Mouse (Mus musculus): ENCODE results near the gene Smtnl2. TPM values are rescaled to one million over a fixed set of nuclear protein-coding genes. Genes with fewer than 3 reads are reported as not detected.

Smtnl2 gene
- polyA plus RNA-seq, 1 experiment from 2014 or later, result 11.3 TPM

DNA sequence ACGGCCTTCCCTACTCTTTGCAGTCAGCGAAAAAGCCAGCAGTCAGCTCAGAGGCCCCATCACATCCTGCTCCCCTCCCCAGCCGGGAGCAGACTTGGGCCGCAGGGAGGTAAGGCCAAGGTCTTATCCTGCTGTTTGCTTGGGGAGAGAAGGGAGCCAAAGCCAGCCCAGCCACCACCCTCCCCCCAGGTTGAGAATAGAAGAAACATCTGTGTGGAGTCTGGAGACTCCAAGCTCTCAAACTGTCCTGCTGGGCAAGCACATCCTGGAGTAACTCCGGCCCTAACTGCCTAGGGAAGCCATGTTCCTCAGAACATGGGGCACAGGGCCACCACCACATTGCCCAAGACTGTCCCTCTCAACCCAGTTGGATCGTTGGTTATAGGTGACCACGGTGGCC, 14.9 kb downstream of the Smtnl2 start:
- ATAC-seq, result no peak
- no peak overlapping the region for H3K27ac ChIP-seq

DNA sequence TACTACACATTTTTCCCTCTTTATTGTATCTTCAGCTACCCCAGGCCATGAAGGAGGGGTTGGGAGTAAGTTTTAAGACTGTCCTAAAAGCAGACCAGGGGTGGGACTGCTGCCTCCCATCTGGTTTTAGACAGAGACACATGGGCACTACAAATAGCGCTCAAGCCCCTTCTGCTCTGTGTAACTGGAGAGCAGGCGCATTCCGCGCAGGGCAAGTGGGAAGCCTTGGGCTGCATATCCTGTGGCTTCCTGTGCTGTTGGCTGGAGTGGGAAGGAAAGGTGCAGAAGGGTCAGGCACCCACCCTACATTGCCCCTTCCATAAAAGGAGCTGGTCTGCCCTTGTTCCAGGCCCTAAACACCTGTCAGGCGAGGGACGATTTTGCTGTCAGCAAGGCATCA, 15.9 kb downstream of the Smtnl2 start:
- Histone ChIP-seq H3K27ac (no peak overlapping the region), H3K27me3 (replicated peaks) (no peaks in the 10 kb centered on the region), H3K4me3 (no peak overlapping the region), H3K4me2 (no peak overlapping the region), H3K4me1 (no peaks in the 10 kb centered on the region), H3K9me3 (replicated peaks) (no peaks in the 10 kb centered on the region), H3K9ac (no peak overlapping the region), H3K36me3 (peaks cover 13% of the 10 kb centered on the region)
- WGBS (ENCODE audit: insufficient replicate concordance), result 76% methylated on average over 6 of the region's 6 CpGs
- ATAC-seq, result no peak

More for the DNA sequence above, 14.9 kb downstream of the Smtnl2 start:
- Histone ChIP-seq H3K9me3 (replicated peaks) (no peaks in the 10 kb centered on the region), H3K4me2 (no peak overlapping the region), H3K9ac (no peak overlapping the region), H3K36me3 (peaks cover 16% of the 10 kb centered on the region), H3K4me1 (no peaks in the 10 kb centered on the region), H3K4me3 (no peak overlapping the region), H3K27me3 (replicated peaks) (no peaks in the 10 kb centered on the region)
- WGBS (ENCODE audit: insufficient replicate concordance), result 54% methylated on average over 7 of the region's 7 CpGs

DNA sequence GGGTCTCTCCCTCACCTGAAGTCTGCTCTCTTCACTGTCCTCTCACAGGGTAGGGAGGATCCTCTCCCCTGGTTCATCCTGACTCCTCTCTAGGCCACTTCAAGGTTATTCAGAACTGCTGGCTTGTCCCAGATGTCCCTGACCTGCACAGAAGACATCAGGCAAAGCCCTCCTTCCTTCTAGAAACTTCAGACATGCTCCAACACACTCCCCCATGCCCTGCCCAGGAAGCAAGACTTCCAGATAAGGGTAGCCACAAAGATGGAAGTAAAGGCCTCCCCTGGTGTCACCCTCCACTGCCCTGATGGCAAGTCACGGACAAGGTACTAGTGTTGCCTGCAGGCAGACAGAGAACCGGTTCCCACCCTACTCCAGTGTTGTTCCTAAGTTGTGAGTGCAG, 16.8 kb downstream of the Smtnl2 start:
- Histone ChIP-seq H3K9me3 (replicated peaks) (no peaks in the 10 kb centered on the region), H3K4me3 (no peak overlapping the region), H3K36me3 (peaks cover 4% of the 10 kb centered on the region), H3K27ac (no peak overlapping the region), H3K4me1 (no peaks in the 10 kb centered on the region), H3K9ac (no peak overlapping the region), H3K27me3 (replicated peaks) (no peaks in the 10 kb centered on the region), H3K4me2 (no peak overlapping the region)
- 26% methylated on average over 2 of the region's 2 CpGs for WGBS (ENCODE audit: insufficient replicate concordance)
- no peak for ATAC-seq

DNA sequence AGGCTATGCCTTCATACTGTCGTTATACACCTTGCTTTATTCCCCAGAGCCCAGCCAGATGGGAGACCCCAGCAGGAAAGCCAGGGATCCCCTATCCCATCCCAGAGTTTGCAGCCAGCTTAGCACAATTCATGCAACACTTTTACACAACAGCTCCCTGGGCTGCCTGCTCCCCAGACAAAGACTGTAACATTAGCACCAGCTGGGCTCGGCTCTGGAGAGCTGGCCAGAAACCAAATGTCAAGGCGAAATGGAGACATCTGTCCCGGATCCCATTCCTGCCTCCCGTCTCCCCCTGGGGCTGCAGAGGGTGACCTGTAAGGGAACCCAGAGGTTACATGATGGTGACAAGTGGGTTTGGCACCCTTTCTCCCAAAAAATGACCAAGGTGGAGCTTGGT, 17.8 kb downstream of the Smtnl2 start:
- Histone ChIP-seq H3K9ac (no peak overlapping the region), H3K27me3 (replicated peaks) (no peaks in the 10 kb centered on the region), H3K4me1 (no peaks in the 10 kb centered on the region), H3K27ac (no peak overlapping the region), H3K4me3 (no peak overlapping the region), H3K4me2 (no peak overlapping the region), H3K36me3 (no peaks in the 10 kb centered on the region), H3K9me3 (replicated peaks) (no peaks in the 10 kb centered on the region)
- ATAC-seq, result no peak
- WGBS (ENCODE audit: insufficient replicate concordance), result 61% methylated on average over 5 of the region's 5 CpGs

DNA sequence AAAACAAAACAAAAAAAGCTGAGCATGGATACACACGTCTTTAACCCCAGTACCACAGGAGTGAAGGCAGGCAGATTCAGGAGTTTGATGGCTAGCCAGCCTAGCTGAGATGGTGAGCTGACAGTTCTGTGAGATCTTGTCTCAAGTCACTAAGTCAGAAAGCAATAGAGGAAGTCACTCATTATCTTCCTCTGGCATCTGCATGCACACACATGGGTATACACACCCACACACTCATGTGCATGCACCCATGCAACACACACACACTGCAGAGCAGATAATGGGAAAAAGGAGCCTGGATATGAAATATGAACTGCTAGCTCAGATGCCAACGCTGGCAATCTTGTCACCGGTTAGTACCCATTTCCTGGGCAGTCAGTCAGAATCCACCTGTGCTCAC, 18.3 kb downstream of the Smtnl2 start:
- ATAC-seq, result no peak
- H3K36me3 ChIP-seq, result no peaks in the 10 kb centered on the region
- H3K9me3 ChIP-seq (replicated peaks), result no peaks in the 10 kb centered on the region
- H3K27ac ChIP-seq, result no peak overlapping the region
- no peak overlapping the region for H3K4me3 ChIP-seq
- H3K27me3 ChIP-seq (replicated peaks), result no peaks in the 10 kb centered on the region
- H3K4me1 ChIP-seq, result no peaks in the 10 kb centered on the region
- H3K9ac ChIP-seq, result no peak overlapping the region
- no peak overlapping the region for H3K4me2 ChIP-seq
- 62% methylated on average over 3 of the region's 3 CpGs for WGBS (ENCODE audit: insufficient replicate concordance)

DNA sequence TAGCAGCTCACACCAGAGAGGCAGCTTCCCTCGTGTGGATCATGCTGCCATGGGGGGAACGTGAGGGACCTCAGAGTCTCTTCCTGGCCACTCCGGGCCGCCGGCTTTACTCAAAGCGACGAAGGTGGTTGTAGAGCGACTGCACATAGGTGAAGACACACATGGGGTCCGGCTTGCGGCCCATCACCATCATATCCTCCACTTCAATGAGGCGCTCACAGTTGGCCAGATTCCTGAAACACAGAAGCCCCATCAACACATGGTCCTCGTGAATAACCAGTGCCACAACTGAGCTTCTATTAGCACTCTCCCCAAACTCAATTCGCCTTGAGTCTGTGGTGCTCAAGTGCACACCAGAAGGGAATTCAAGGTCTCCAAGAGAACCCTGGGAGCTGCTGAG, 20.3 kb downstream of the Smtnl2 start:
- Histone ChIP-seq H3K27ac (no peak overlapping the region), H3K9me3 (replicated peaks) (no peaks in the 10 kb centered on the region), H3K4me2 (no peak overlapping the region), H3K27me3 (replicated peaks) (no peaks in the 10 kb centered on the region), H3K4me3 (no peak overlapping the region), H3K4me1 (no peaks in the 10 kb centered on the region), H3K9ac (no peak overlapping the region), H3K36me3 (no peaks in the 10 kb centered on the region)
- WGBS (ENCODE audit: insufficient replicate concordance), result 75% methylated on average over 13 of the region's 13 CpGs
- no peak for ATAC-seq

DNA sequence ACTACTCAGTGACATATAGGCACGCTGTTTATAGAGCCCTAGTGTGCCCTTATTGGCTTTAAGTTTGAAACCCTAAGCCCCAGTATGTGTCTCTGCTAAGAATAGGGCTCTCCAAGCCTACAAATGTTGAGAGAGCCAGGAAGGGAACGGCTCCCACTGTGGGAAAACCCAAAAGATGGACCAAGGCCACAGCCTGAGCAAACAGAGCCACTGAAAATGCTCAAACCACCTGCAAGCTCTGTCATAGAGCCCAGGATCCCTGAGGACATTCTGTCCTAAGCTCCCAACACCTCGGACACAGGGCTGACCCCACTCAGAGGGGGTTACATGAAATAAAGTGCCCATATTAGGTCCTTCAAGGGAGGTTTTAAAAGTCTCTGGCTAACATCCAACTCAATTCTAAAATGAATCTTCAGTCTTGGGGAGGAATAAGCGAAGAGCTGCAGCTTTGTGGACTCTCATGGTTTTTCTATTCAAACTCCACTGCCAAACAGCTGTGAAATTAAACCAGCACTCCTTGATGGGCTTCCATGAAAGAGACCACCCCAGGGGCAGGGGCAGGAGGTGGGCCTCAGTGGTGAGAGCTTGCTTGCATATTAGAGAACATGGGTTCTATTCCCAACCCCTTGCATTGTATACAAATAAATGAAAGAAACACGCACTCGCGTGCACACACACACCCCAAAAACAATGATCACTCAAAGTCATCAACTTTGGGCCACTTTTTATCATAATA, 21.9 kb downstream of the Smtnl2 start:
- no peak overlapping the region for H3K9ac ChIP-seq
- no peak overlapping the region for H3K27ac ChIP-seq
- 76% methylated on average over 7 of the region's 7 CpGs for WGBS (ENCODE audit: insufficient replicate concordance)
- H3K36me3 ChIP-seq, result no peaks in the 10 kb centered on the region
- no peaks in the 10 kb centered on the region for H3K9me3 ChIP-seq (replicated peaks)
- no peaks in the 10 kb centered on the region for H3K27me3 ChIP-seq (replicated peaks)
- H3K4me2 ChIP-seq, result no peak overlapping the region
- no peak for ATAC-seq
- H3K4me1 ChIP-seq, result no peaks in the 10 kb centered on the region
- no peak overlapping the region for H3K4me3 ChIP-seq

DNA sequence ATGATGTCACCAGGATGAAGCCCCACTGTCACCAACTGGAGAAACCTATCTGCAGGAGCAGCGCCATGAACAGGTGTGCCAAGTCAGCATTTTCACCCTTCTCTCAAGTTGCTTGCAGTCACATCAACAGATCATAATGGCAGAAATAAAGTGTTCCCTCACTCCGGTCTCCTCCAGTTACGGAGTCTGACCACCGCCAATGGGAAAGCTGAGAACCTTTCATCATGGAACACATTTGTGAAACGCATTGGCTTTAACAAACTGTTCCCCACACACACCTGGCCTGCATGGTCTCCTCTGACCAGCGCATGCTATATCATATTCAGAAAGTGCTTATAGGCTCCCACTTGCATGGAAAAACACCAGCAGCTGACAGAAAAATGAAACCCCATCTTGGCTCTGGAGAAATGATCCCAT, 23.4 kb downstream of the Smtnl2 start:
- H3K4me1 ChIP-seq, result no peaks in the 10 kb centered on the region
- WGBS (ENCODE audit: insufficient replicate concordance), result 86% methylated on average over 6 of the region's 6 CpGs
- no peak for ATAC-seq
- H3K9me3 ChIP-seq (replicated peaks), result no peaks in the 10 kb centered on the region
- H3K4me2 ChIP-seq, result no peak overlapping the region
- H3K4me3 ChIP-seq, result no peak overlapping the region
- no peak overlapping the region for H3K9ac ChIP-seq
- H3K27me3 ChIP-seq (replicated peaks), result no peaks in the 10 kb centered on the region
- H3K27ac ChIP-seq, result no peak overlapping the region
- H3K36me3 ChIP-seq, result no peaks in the 10 kb centered on the region

DNA sequence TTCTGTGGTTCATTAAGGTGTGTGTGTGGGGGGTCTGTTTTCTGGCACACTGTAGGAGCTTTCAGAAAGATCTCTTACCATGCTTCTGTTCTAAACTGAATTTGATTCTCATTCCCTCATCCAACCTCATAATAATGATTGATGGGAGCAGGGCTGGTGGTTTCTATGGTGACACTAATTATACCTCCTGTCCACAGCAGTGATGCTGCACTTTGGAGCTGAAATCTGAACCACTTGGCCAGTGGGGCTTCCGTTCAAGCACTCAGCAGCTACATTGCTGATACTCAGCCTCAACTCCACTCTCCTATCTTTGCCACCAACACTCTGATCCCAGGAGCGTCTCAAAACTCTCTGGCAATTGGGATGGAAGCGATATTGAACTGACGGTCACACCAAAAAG, 32.2 kb downstream of the Smtnl2 start:
- H3K9ac ChIP-seq, result no peak overlapping the region
- H3K27me3 ChIP-seq (replicated peaks), result 0 out of 2 replicates have a peak, but pooled peaks cover 3% of the 10 kb centered on the region
- WGBS (ENCODE audit: insufficient replicate concordance), result 70% methylated on average over 4 of the region's 4 CpGs
- H3K9me3 ChIP-seq (replicated peaks), result no peaks in the 10 kb centered on the region
- ATAC-seq, result no peak
- no peak overlapping the region for H3K4me3 ChIP-seq
- H3K27ac ChIP-seq, result no peak overlapping the region
- H3K36me3 ChIP-seq, result no peaks in the 10 kb centered on the region
- peaks cover 6% of the 10 kb centered on the region; the same call in 1 of the 2 replicates for H3K4me1 ChIP-seq
- no peak overlapping the region for H3K4me2 ChIP-seq

DNA sequence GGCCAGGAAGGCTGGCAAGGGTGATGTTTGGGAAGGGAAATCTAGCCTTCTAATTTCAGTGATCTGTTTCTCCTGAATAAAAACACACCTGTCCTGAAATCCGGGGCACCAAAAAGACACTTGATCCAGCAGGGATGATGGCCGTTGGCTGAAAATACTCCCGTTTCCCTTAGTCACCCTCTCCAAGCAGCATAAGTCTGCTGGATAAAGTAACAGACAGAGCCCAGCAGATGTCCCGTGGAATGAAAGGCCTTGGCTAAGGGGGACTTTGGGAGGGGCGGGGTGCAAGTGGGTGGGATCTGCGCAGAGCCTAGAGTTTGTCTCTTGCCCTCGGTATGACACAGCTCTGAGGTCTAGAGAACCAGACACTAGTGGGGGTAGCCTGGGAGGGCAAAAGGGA, 33.3 kb downstream of the Smtnl2 start:
- H3K4me2 ChIP-seq, result no peak overlapping the region
- no peak for ATAC-seq
- WGBS (ENCODE audit: insufficient replicate concordance), result 68% methylated on average over 7 of the region's 7 CpGs
- no peak overlapping the region for H3K4me3 ChIP-seq
- no peak overlapping the region for H3K9ac ChIP-seq
- H3K27me3 ChIP-seq (replicated peaks), result 0 out of 2 replicates have a peak, but pooled peaks cover 7% of the 10 kb centered on the region
- H3K4me1 ChIP-seq, result peaks cover 6% of the 10 kb centered on the region; the same call in 1 of the 2 replicates
- no peaks in the 10 kb centered on the region for H3K9me3 ChIP-seq (replicated peaks)
- no peaks in the 10 kb centered on the region for H3K36me3 ChIP-seq
- H3K27ac ChIP-seq, result no peak overlapping the region

DNA sequence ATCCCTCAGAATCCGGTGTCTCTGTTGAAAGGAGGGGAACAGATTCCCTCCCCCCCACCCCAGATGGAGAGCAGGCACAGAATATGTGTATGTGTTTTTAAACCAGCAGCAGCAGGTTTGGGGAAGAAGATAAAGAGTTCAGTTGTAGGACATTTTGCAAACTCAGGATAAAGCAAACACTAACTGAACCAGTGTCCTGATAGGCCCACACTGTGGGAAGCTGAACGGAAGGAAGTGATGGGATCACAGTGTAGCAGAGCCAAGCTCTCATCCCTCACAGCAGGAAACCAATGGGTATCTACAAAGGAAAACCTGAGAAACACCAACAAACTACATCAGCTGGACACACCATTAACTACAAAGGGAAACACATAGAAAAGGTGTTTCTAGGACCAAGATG, 35.0 kb downstream of the Smtnl2 start:
- no peak for ATAC-seq
- Histone ChIP-seq H3K4me3 (no peak overlapping the region), H3K27ac (no peak overlapping the region), H3K9me3 (replicated peaks) (no peaks in the 10 kb centered on the region), H3K36me3 (no peaks in the 10 kb centered on the region), H3K27me3 (replicated peaks) (0 out of 2 replicates have a peak, but pooled peaks cover 9% of the 10 kb centered on the region), H3K9ac (no peak overlapping the region), H3K4me1 (peaks cover 6% of the 10 kb centered on the region; the same call in 1 of the 2 replicates), H3K4me2 (no peak overlapping the region)
- WGBS (ENCODE audit: insufficient replicate concordance), result 39% methylated on average over 2 of the region's 2 CpGs

DNA sequence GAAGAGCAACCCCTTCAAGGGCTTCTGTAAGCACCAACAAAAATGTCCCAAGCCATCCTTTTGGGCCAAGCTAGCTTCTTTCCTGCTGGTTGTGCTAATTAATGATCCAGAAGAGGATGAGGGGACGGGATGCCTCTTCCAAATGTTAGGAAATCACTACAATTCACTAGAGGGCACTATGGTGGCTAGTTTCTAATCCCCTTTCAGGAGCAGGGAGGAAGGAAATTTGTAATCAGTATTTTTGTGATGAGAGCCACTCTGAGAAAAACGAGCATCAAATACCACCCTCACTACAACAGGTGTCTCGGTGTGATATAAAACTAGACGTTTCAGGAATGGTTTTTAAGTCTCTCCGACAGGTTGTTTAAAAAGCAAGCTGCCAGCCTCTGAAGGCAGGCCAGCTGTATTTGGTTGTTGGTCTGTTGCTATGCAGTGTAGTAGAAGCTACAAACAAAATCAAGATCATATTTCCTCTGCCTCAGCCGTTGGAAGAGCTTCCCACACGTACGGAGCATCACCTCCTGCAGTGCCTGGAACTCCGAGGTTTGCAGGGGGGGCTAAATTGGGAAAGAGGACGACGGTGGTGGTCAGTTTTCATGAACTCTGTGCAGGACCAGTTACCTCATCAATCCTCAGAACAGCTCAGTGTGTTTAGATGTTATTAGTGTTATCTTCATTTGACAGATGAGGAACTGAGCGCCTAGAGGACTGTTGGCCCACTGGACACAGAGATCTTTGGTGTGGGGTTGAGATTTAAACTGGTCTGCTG, 41.4 kb downstream of the Smtnl2 start:
- H3K9me3 ChIP-seq (replicated peaks), result no peaks in the 10 kb centered on the region
- H3K4me2 ChIP-seq, result no peak overlapping the region
- peaks cover 28% of the 10 kb centered on the region for H3K27me3 ChIP-seq (replicated peaks)
- H3K4me1 ChIP-seq, result no peaks in the 10 kb centered on the region
- H3K27ac ChIP-seq, result no peak overlapping the region
- no peaks in the 10 kb centered on the region for H3K36me3 ChIP-seq
- ATAC-seq, result no peak
- no peak overlapping the region for H3K4me3 ChIP-seq
- H3K9ac ChIP-seq, result no peak overlapping the region
- WGBS (ENCODE audit: insufficient replicate concordance), result 22% methylated on average over 12 of the region's 12 CpGs
